Mouse (Mus musculus) olfactory bulb, adult 2 months (tissue): ENCODE measurements at regions not wholly inside any gene's neighbourhood (a gene's known extent, or its start where the extent isn't known, plus 50 kb on each side); places are given as distances from the start of the nearest gene placed in this dataset.
"Not testable (repeated sequence)": the region's sequence is repeated elsewhere in the genome, so short reads cannot be mapped to it uniquely, and the experiment has no call there.

Experiments
- H3K27ac ChIP-seq: fragments of 200-500 bp; 2 replicates; pipeline ENCODE4 v1.5.1; 2012; ENCODE audit warnings: low read depth, low read length; ENCODE audit not compliant: insufficient read depth
- H3K4me1 ChIP-seq: fragments of 200-500 bp; 2 replicates; pipeline ENCODE4 v1.6.1; 2012; ENCODE audit warnings: low read length; ENCODE audit not compliant: control insufficient read depth, insufficient read depth
- H3K4me3 ChIP-seq: fragments of 200-500 bp; 2 replicates; pipeline ENCODE4 v1.5.1; 2012; ENCODE audit warnings: mild to moderate bottlenecking, low read depth, low read length, moderate library complexity; ENCODE audit not compliant: insufficient read depth
- WGBS: fragments of 180-500 bp; shearing (Covaris S2); methylation state at CpG from one replicate; pipeline ENCODE4 v1.1.7; 2018; 5-methylcytosine and 5-hydroxymethylcytosine counted together

DNA sequence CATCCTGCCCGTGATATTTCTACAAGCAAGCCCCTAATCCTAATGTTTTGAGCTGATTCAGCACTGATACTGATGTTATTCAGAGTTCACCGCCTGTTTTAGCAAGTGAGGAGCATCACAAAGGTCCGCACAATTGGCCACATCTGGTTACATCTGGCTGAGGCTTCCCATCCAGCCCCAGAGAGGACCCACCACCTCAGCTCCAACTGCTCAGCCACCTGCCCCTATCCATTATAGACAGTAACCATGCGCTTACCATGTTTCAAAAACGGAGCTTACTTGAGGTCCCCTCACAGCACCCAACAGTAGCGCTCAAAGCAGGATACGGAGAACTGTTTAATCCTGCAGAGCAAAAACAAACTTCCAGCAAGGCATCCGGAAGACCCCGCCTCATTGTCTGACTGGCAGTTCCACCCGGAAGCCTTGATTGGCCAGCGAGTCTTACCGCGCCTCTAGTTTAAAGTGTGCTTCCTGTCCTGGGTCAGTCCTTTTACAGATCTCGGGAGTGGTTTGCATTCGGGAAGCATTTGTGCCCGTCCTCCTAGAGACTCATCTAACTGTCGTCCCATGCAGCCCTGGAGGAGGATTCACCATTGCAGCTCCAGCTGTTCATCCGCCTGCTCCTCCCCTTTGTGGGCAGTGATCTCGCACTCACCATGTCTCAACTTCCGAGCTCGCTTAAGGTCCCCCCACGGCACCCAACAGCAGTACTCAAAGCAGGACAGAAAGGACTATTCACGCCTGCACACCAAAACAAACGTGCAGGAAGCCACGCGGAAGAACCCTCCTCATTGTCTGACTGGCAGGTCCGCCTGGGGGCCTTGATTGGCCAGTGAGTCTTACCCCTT lies 69.9 kb upstream of the Zfp825 start:
- WGBS, result 2% methylated on average over 27 of the region's 27 CpGs
- not testable (repeated sequence) for H3K4me1 ChIP-seq
- Histone ChIP-seq H3K4me3 (peak overlapping the region; percentile 92), H3K27ac (peak overlapping the region; percentile 86)

DNA sequence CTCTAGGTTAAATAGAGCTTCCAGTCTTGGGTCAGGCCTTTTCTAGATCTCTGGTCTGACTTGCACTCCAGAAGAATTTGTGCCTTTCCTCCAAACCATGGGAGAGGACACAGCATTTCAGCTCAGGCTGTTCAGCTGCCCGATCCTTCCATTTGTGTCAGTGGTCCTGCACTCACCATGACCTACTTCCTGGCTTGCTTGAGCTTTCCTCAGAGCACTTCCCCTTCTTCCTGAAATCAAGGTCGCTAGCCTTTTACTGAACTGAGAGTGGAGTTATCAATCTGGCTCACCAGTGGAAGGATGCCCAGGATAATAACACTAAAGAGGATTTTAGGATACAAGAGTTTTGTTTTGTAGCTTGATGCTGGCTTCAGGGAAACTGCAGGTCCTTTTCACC lies 70.5 kb upstream of the Zfp825 start:
- H3K4me3 ChIP-seq, result peak overlapping the region; percentile 92
- 15% methylated on average over 2 of the region's 2 CpGs for WGBS
- H3K27ac ChIP-seq, result peak overlapping the region; percentile 86; the same call in 1 of the 2 replicates
- H3K4me1 ChIP-seq, result not testable (repeated sequence)

DNA sequence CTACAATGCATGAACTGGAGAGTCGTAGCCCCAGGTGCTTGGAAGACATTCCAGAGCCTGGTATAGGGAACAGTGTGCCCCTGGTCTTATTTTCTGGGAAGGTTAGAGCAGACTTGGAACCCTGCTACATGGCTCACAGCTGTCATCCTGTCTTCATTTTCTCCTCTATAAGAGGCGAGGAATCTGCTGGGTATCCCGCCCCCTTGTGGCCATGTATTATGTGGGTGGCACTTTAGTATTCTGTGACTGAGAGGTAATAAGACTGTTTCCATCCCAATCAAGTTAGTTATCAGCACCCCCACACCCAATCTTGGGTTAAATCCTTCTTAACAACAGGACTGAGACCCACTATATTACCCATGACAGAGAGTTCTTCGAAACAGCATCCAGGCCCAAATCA lies 69.4 kb upstream of the Erap1 start:
- not testable (repeated sequence) for H3K4me3 ChIP-seq, H3K27ac ChIP-seq, H3K4me1 ChIP-seq
- 57% methylated on average over 4 of the region's 4 CpGs for WGBS
